Mouse (Mus musculus) midbrain, embryonic 16.5 days (tissue): ENCODE data around the gene Tpd52l2. TPM values are rescaled to one million over a fixed set of nuclear protein-coding genes. Genes with fewer than 3 reads are reported as not detected.

Experiments used
- ATAC-seq: fragments of 200-750 bp; cut with Nextera tagmentation; 2 replicates; pipeline ENCODE4 v1.8.0; 2017; ENCODE audit warnings: moderate TSS enrichment
- H3K27ac ChIP-seq: fragments of 300-500 bp; sonication (generic); 2 replicates; pipeline ENCODE4 v1.5.1; 2014; ENCODE audit warnings: mild to moderate bottlenecking, low read length, mixed read lengths
- H3K27me3 ChIP-seq: fragments of 300-500 bp; sonication (generic); 2 replicates; pipeline ENCODE4 v1.6.1; 2014; ENCODE audit warnings: low read depth, low read length, mixed read lengths; ENCODE audit not compliant: control insufficient read depth, insufficient read depth
- H3K36me3 ChIP-seq: fragments of 300-500 bp; sonication (generic); 2 replicates; pipeline ENCODE4 v1.6.1; 2014; ENCODE audit warnings: mild to moderate bottlenecking, low read length, moderate library complexity, mixed read lengths; ENCODE audit not compliant: control insufficient read depth, insufficient read depth
- H3K4me1 ChIP-seq: fragments of 300-500 bp; sonication (generic); 2 replicates; pipeline ENCODE4 v1.6.1; 2014; ENCODE audit warnings: mild to moderate bottlenecking, low read length, mixed read lengths; ENCODE audit not compliant: control insufficient read depth, insufficient read depth
- H3K4me2 ChIP-seq: fragments of 300-500 bp; sonication (generic); 2 replicates; pipeline ENCODE4 v1.6.1; 2014; ENCODE audit warnings: mild to moderate bottlenecking, low read length, mixed read lengths
- H3K4me3 ChIP-seq: fragments of 300-500 bp; sonication (generic); 2 replicates; pipeline ENCODE4 v1.5.1; 2014; ENCODE audit warnings: low read depth, mild to moderate bottlenecking, low read length, moderate library complexity, mixed read lengths
- H3K9ac ChIP-seq: fragments of 300-500 bp; sonication (generic); 2 replicates; pipeline ENCODE4 v1.6.1; 2014; ENCODE audit warnings: low read depth, low read length, mixed read lengths
- H3K9me3 ChIP-seq: fragments of 300-500 bp; sonication (generic); replicated peaks from 2 replicates; pipeline ENCODE4 v1.6.1; 2014; ENCODE audit warnings: mild to moderate bottlenecking, low read length, mixed read lengths; ENCODE audit not compliant: control insufficient read depth, poor library complexity, severe bottlenecking
- WGBS: fragments of 180-500 bp; shearing (Covaris S2); extraction: QIAGEN DNeasy Blood & Tissue Kit; methylation state at CpG from one replicate; pipeline ENCODE4 v1.1.7; 2014; 5-methylcytosine and 5-hydroxymethylcytosine counted together
- polyA plus RNA-seq: library from polyadenylated mRNA; unstranded; fragments of >200 nt; fragmentation: Nextera tagmentation; extraction: Ambion mirVana; gene quantifications from 2 replicates; pipeline ENCODE4 v1.2.1, GENCODE M21; 2015

Tpd52l2 gene
- polyA plus RNA-seq, 1 experiment from 2014 or later: 109 TPM

GRCm38 (mm10) chr2:181461536-181462100, 35.3 kb upstream of the Tpd52l2 start:
- WGBS: 100% methylated on average over 1 of the region's 1 CpGs
- Histone ChIP-seq H3K27ac (no peak overlapping the region), H3K4me2 (no peak overlapping the region), H3K4me1 (peaks cover 15% of the 10 kb centered on the region), H3K27me3 (peaks cover 3% of the 10 kb centered on the region), H3K4me3 (no peak overlapping the region), H3K9ac (no peak overlapping the region), H3K9me3 (no peaks in the 10 kb centered on the region), H3K36me3 (no peaks in the 10 kb centered on the region)
- ATAC-seq: no peak

GRCm38 (mm10) chr2:181462604-181463003, 34.3 kb upstream of the Tpd52l2 start:
- H3K27me3 ChIP-seq: peaks cover 3% of the 10 kb centered on the region
- 94% methylated on average over 1 of the region's 1 CpGs for whole genome bisulfite sequencing
- no peaks in the 10 kb centered on the region for H3K9me3 ChIP-seq
- no peak overlapping the region for H3K4me3 ChIP-seq
- no peak overlapping the region for H3K27ac ChIP-seq
- peaks cover 8% of the 10 kb centered on the region for H3K4me1 ChIP-seq
- no peak for ATAC-seq
- no peak overlapping the region for H3K9ac ChIP-seq
- no peaks in the 10 kb centered on the region for H3K36me3 ChIP-seq
- H3K4me2 ChIP-seq: no peak overlapping the region

GRCm38 (mm10) chr2:181463008-181463738, 33.8 kb upstream of the Tpd52l2 start:
- H3K4me3 ChIP-seq: no peak overlapping the region
- H3K36me3 ChIP-seq: no peaks in the 10 kb centered on the region
- no peak overlapping the region for H3K27ac ChIP-seq
- H3K4me1 ChIP-seq: peaks cover 3% of the 10 kb centered on the region; the same call in 1 of the 2 replicates
- H3K4me2 ChIP-seq: peak overlapping the region; percentile 32; the same call in 1 of the 2 replicates
- H3K27me3 ChIP-seq: peaks cover 3% of the 10 kb centered on the region
- no peak overlapping the region for H3K9ac ChIP-seq
- 44% methylated on average over 7 of the region's 7 CpGs for WGBS
- 0 out of 2 replicates have a peak, but pooled peaks have one; percentile 12 for ATAC-seq
- no peaks in the 10 kb centered on the region for H3K9me3 ChIP-seq

GRCm38 (mm10) chr2:181465423-181465822, 31.5 kb upstream of the Tpd52l2 start:
- Histone ChIP-seq H3K27ac (no peak overlapping the region), H3K4me1 (no peaks in the 10 kb centered on the region), H3K4me2 (no peak overlapping the region), H3K4me3 (no peak overlapping the region), H3K27me3 (peaks cover under 1% of the 10 kb centered on the region), H3K9me3 (no peaks in the 10 kb centered on the region), H3K36me3 (no peaks in the 10 kb centered on the region), H3K9ac (no peak overlapping the region)
- WGBS: 57% methylated on average over 3 of the region's 3 CpGs
- no peak for ATAC-seq

- H3K4me1 ChIP-seq: no peaks in the 10 kb centered on the region
- ATAC-seq: no peak
Observed at GRCm38 (mm10) chr2:181470285-181470684, 26.7 kb upstream of the Tpd52l2 start.

GRCm38 (mm10) chr2:181471246-181471645, 25.7 kb upstream of the Tpd52l2 start:
- no peaks in the 10 kb centered on the region for H3K36me3 ChIP-seq
- H3K4me1 ChIP-seq: no peaks in the 10 kb centered on the region
- H3K4me2 ChIP-seq: no peak overlapping the region
- no peaks in the 10 kb centered on the region for H3K9me3 ChIP-seq
- no peak overlapping the region for H3K9ac ChIP-seq
- 58% methylated on average over 5 of the region's 5 CpGs for WGBS
- ATAC-seq: no peak
- H3K27me3 ChIP-seq: no peaks in the 10 kb centered on the region
- H3K4me3 ChIP-seq: no peak overlapping the region
- H3K27ac ChIP-seq: no peak overlapping the region

More at GRCm38 (mm10) chr2:181470285-181470684, 26.7 kb upstream of the Tpd52l2 start:
- Histone ChIP-seq H3K36me3 (no peaks in the 10 kb centered on the region), H3K9ac (no peak overlapping the region), H3K4me3 (no peak overlapping the region), H3K9me3 (no peaks in the 10 kb centered on the region), H3K27ac (no peak overlapping the region), H3K4me2 (no peak overlapping the region), H3K27me3 (no peaks in the 10 kb centered on the region)
- WGBS: 82% methylated on average over 2 of the region's 2 CpGs

GRCm38 (mm10) chr2:181472256-181472827, 24.6 kb upstream of the Tpd52l2 start:
- Histone ChIP-seq H3K27me3 (no peaks in the 10 kb centered on the region), H3K9ac (no peak overlapping the region), H3K9me3 (no peaks in the 10 kb centered on the region), H3K4me1 (no peaks in the 10 kb centered on the region), H3K36me3 (no peaks in the 10 kb centered on the region), H3K4me2 (no peak overlapping the region), H3K27ac (no peak overlapping the region), H3K4me3 (no peak overlapping the region)
- ATAC-seq: no peak
- WGBS: 81% methylated on average over 1 of the region's 1 CpGs

GRCm38 (mm10) chr2:181483120-181483519, 13.8 kb upstream of the Tpd52l2 start:
- Histone ChIP-seq H3K9ac (no peak overlapping the region), H3K27ac (no peak overlapping the region), H3K4me3 (no peak overlapping the region), H3K4me2 (no peak overlapping the region), H3K36me3 (no peaks in the 10 kb centered on the region), H3K9me3 (no peaks in the 10 kb centered on the region), H3K27me3 (no peaks in the 10 kb centered on the region), H3K4me1 (no peaks in the 10 kb centered on the region)
- ATAC-seq: no peak
- 44% methylated on average over 2 of the region's 2 CpGs for WGBS
